Mouse (Mus musculus) lung, postnatal 0 days (tissue): ENCODE measurements around the gene Irf4. TPM values are rescaled to one million over a fixed set of nuclear protein-coding genes. Genes with fewer than 3 reads are reported as not detected.

Experiments used
- ATAC-seq: fragments of 200-750 bp; cut with Nextera tagmentation; 2 replicates; pipeline ENCODE4 v1.8.0; 2017; ENCODE audit warnings: moderate library complexity
- DNase-seq: peaks from one replicate; pipeline ENCODE4 v3.0.0-alpha.2; 2016; ENCODE audit warnings: low spot score
- H3K27ac ChIP-seq: fragments of 300-500 bp; sonication (generic); 2 replicates; pipeline ENCODE4 v1.5.1; 2014; ENCODE audit warnings: antibody characterized with exemption, mild to moderate bottlenecking, low read length, mixed read lengths
- H3K27me3 ChIP-seq: fragments of 300-500 bp; sonication (generic); replicated peaks from 2 replicates; pipeline ENCODE4 v1.6.1; 2014; ENCODE audit warnings: low read length, mixed read lengths; ENCODE audit not compliant: insufficient read depth
- H3K36me3 ChIP-seq: fragments of 300-500 bp; sonication (generic); 2 replicates; pipeline ENCODE4 v1.6.1; 2014; ENCODE audit warnings: low read length, mixed read lengths; ENCODE audit not compliant: insufficient read depth
- H3K4me1 ChIP-seq: fragments of 300-500 bp; sonication (generic); 2 replicates; pipeline ENCODE4 v1.6.1; 2014; ENCODE audit warnings: antibody characterized with exemption, low read depth, low read length, mixed read lengths; ENCODE audit not compliant: insufficient read depth
- H3K4me2 ChIP-seq: fragments of 300-500 bp; sonication (generic); replicated peaks from 2 replicates; pipeline ENCODE4 v1.6.1; 2014; ENCODE audit warnings: low read depth, mild to moderate bottlenecking, low read length, moderate library complexity, mixed read lengths
- H3K4me3 ChIP-seq: fragments of 300-500 bp; sonication (generic); 2 replicates; pipeline ENCODE4 v1.5.1; 2014; ENCODE audit warnings: low read depth, low read length
- H3K9ac ChIP-seq: fragments of 300-500 bp; sonication (generic); replicated peaks from 2 replicates; pipeline ENCODE4 v1.6.1; 2014; ENCODE audit warnings: low read depth, mild to moderate bottlenecking
- H3K9me3 ChIP-seq: fragments of 300-500 bp; sonication (generic); 2 replicates; pipeline ENCODE4 v1.6.1; 2016; ENCODE audit warnings: low read length, mixed read lengths
- CTCF ChIP-seq: IDR thresholded peaks from 2 replicates; pipeline ENCODE4 v1.5.1; 2016; ENCODE audit warnings: antibody characterized with exemption, mild to moderate bottlenecking
- EP300 ChIP-seq: IDR thresholded peaks from 2 replicates; pipeline ENCODE4 v1.6.1; 2016; ENCODE audit warnings: antibody characterized with exemption, mild to moderate bottlenecking, control low read depth
- WGBS: fragments of 180-500 bp; shearing (Covaris S2); extraction: QIAGEN DNeasy Blood & Tissue Kit; methylation state at CpG from one replicate; pipeline ENCODE4 v1.1.7; 2014; 5-methylcytosine and 5-hydroxymethylcytosine counted together
- polyA plus RNA-seq: library from polyadenylated mRNA; unstranded; fragments of >200 nt; fragmentation: Nextera tagmentation; extraction: Ambion mirVana; gene quantifications from 2 replicates; pipeline ENCODE4 v1.2.1, GENCODE M21; 2015

The Irf4 gene
- polyA plus RNA-seq, 1 experiment from 2014 or later: 0.21 TPM

DNA sequence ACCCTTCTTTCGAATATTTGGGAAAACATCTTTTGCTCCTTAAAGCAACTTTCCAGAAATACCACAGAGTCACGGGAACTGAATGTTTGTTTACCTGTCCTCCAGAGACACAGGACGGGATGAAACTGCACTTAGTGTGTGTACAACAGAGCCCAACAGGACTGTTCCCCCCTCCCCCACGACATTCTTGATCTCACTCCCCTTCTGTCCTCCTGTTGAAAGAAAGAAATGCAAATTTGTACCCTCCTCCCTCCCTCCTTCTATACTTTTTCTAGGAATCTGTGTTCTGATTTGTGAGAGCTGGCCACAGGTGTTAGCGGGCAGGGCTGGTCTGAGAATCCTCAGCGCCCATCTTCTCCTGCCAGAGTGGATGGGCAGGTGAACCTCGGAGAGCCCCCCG lies 25.2 kb upstream of the Irf4 start:
- Histone ChIP-seq H3K9me3 (no peaks in the 10 kb centered on the region), H3K4me3 (no peak overlapping the region), H3K27me3 (no peaks in the 10 kb centered on the region), H3K36me3 (no peaks in the 10 kb centered on the region), H3K4me1 (no peaks in the 10 kb centered on the region), H3K27ac (no peak overlapping the region), H3K4me2 (no peak overlapping the region), H3K9ac (no peak overlapping the region)
- 58% methylated on average over 8 of the region's 8 CpGs for whole genome bisulfite sequencing
- no peak for TF ChIP-seq CTCF
- no peak for TF ChIP-seq EP300
- ATAC-seq: no peak
- no peak for DNase-seq

DNA sequence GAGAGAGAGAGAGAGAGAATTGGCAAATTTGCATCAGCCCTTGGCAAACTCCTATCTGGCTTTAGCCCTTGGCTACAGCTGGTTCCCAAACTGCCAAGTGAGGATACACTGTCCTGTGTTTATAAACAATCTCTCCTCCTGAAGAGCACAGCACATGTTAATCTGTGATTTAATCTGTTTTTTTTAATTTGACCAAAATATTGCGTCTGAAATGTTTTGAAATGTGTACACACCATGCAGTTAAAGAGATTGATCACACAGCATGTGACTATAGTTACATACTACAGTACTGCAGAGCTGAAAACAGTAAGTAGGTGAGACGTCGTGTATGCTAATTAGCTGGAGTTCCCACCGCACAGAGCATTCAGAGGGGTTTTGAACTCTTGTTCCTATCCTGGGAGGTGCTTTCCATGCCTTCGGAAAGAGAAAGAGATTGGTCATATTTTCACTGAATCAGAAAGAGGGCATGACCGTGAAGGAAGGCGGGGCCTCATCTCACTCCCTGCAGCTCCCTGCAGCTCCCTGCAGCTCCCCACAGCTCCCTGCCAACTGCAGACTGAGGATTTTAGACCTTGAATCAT lies 24.2 kb upstream of the Irf4 start:
- H3K9ac ChIP-seq: no peak overlapping the region
- no peak overlapping the region for H3K4me3 ChIP-seq
- no peak overlapping the region for H3K27ac ChIP-seq
- H3K9me3 ChIP-seq: no peaks in the 10 kb centered on the region
- no peak overlapping the region for H3K4me2 ChIP-seq
- 19% methylated on average over 7 of the region's 7 CpGs for WGBS
- TF ChIP-seq EP300 (no peak), CTCF (no peak)
- ATAC-seq (no peak), DNase-seq (peak; percentile 33)
- no peaks in the 10 kb centered on the region for H3K36me3 ChIP-seq
- no peaks in the 10 kb centered on the region for H3K27me3 ChIP-seq
- H3K4me1 ChIP-seq: no peaks in the 10 kb centered on the region

DNA sequence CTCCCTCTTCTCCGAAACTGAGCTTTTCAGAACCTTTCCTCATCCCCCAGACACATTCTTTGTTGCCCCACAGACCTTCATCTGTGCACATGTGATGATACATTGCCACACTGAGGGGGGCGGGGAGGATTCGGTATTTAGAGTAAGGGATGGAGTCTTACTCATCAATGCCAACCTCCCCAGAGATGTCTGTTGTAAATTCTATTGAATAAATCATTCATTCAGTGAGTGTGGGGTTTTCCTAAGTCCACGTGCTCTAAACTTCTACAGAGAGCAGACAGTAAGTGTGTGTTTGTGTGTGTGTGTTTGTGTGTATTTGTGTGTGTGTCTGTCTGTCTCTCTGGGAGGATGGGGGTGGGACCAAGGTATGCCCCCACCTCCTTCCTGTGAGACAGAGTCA lies 22.1 kb upstream of the Irf4 start:
- Histone ChIP-seq H3K9me3 (no peaks in the 10 kb centered on the region), H3K27ac (no peak overlapping the region), H3K4me3 (no peak overlapping the region), H3K27me3 (no peaks in the 10 kb centered on the region), H3K36me3 (no peaks in the 10 kb centered on the region), H3K4me2 (no peak overlapping the region), H3K4me1 (no peaks in the 10 kb centered on the region), H3K9ac (no peak overlapping the region)
- 81% methylated on average over 4 of the region's 4 CpGs for WGBS
- ATAC-seq (no peak), DNase-seq (no peak)
- no peak for TF ChIP-seq EP300
- TF ChIP-seq CTCF: no peak

GRCm38 (mm10) chr13:30728155-30728554 lies 20.9 kb upstream of the Irf4 start:
- Histone ChIP-seq H3K4me2 (no peak overlapping the region), H3K9ac (no peak overlapping the region), H3K36me3 (no peaks in the 10 kb centered on the region), H3K4me3 (no peak overlapping the region), H3K27me3 (no peaks in the 10 kb centered on the region), H3K4me1 (no peaks in the 10 kb centered on the region), H3K27ac (no peak overlapping the region), H3K9me3 (no peaks in the 10 kb centered on the region)
- no peak for TF ChIP-seq EP300
- no peak for TF ChIP-seq CTCF
- 88% methylated on average over 7 of the region's 7 CpGs for WGBS
- ATAC-seq (no peak), DNase-seq (no peak)

GRCm38 (mm10) chr13:30729245-30729644 lies 19.8 kb upstream of the Irf4 start:
- Histone ChIP-seq H3K27me3 (no peaks in the 10 kb centered on the region), H3K27ac (no peak overlapping the region), H3K36me3 (no peaks in the 10 kb centered on the region), H3K4me1 (no peaks in the 10 kb centered on the region), H3K4me2 (0 out of 2 replicates have a peak overlapping the region, but pooled peaks have one; percentile 25), H3K4me3 (no peak overlapping the region), H3K9me3 (no peaks in the 10 kb centered on the region), H3K9ac (no peak overlapping the region)
- WGBS: 14% methylated on average over 6 of the region's 6 CpGs
- ATAC-seq (peak; percentile 52), DNase-seq (peak; percentile 75)
- peak; percentile 55 for TF ChIP-seq CTCF
- no peak for TF ChIP-seq EP300

- Histone ChIP-seq H3K36me3 (no peaks in the 10 kb centered on the region), H3K4me2 (no peak overlapping the region), H3K9ac (no peak overlapping the region), H3K4me1 (no peaks in the 10 kb centered on the region), H3K27ac (no peak overlapping the region), H3K9me3 (no peaks in the 10 kb centered on the region), H3K4me3 (no peak overlapping the region), H3K27me3 (no peaks in the 10 kb centered on the region)
- ATAC-seq (no peak), DNase-seq (no peak)
- 79% methylated on average over 15 of the region's 15 CpGs for WGBS
- TF ChIP-seq CTCF (no peak), EP300 (no peak)
These were observed 18.8 kb upstream of the Irf4 start for GRCm38 (mm10) chr13:30730104-30730793.
